Mouse (Mus musculus): ENCODE measurements around the gene Wdfy4. TPM values are rescaled to one million over a fixed set of nuclear protein-coding genes. Genes with fewer than 3 reads are reported as not detected.

Wdfy4 gene
- under 1 TPM; 0.41 to 0.42 TPM for total RNA-seq (2021)
- long read RNA-seq, experiment 1 = 0 reads
- long read RNA-seq, experiment 2 = 0 reads

- Histone ChIP-seq H3K27ac (peak within 1 kb of the TSS; percentile 35), H3K4me3 (peak within 1 kb of the TSS; percentile 43)
Measured at GRCm38 (mm10) chr14:33185068-33185800, at the start of gene Wdfy4. Wdfy4 (minus strand) TSS chr14:33185508.

GRCm38 (mm10) chr14:33232048-33232447 is 46.7 kb upstream of the Wdfy4 start:
- intact Hi-C loops (cut with DNase I) = no loop called here
- Histone ChIP-seq H3K27ac (no peak overlapping the region), H3K4me3 (no peak overlapping the region)
- peak; percentile 44 for DNase-seq
- TF ChIP-seq CTCF (IDR thresholded peaks at IDR 0.05) = no peak

More at GRCm38 (mm10) chr14:33185068-33185800, at the start of gene Wdfy4:
- intact Hi-C loops (cut with DNase I) = no loop called here
- TF ChIP-seq CTCF (IDR thresholded peaks at IDR 0.05) = no peak
- no peak for DNase-seq

- intact Hi-C loops (cut with DNase I) = no loop called here
- DNase-seq = no peak
- no peak overlapping the region for H3K27ac ChIP-seq
- H3K4me3 ChIP-seq = no peak overlapping the region
- no peak for TF ChIP-seq CTCF (IDR thresholded peaks at IDR 0.05)
Measured at GRCm38 (mm10) chr14:33231311-33231710, 46.0 kb upstream of the Wdfy4 start.

GRCm38 (mm10) chr14:33230672-33231071 is 45.4 kb upstream of the Wdfy4 start:
- no peak overlapping the region for H3K27ac ChIP-seq
- H3K4me3 ChIP-seq = no peak overlapping the region
- DNase-seq = no peak
- no peak for TF ChIP-seq CTCF (IDR thresholded peaks at IDR 0.05)
- intact Hi-C loops (cut with DNase I) = no loop called here

GRCm38 (mm10) chr14:33225235-33225634 is 39.9 kb upstream of the Wdfy4 start:
- H3K4me3 ChIP-seq = no peak overlapping the region
- DNase-seq = no peak
- intact Hi-C loops (cut with DNase I) = no loop called here
- no peak for TF ChIP-seq CTCF (IDR thresholded peaks at IDR 0.05)
- H3K27ac ChIP-seq = no peak overlapping the region

GRCm38 (mm10) chr14:33216343-33217208 is 31.3 kb upstream of the Wdfy4 start:
- intact Hi-C loops (cut with DNase I) = no loop called here
- H3K27ac ChIP-seq = no peak overlapping the region
- peak overlapping the region; percentile 0 for H3K4me3 ChIP-seq
- TF ChIP-seq CTCF (IDR thresholded peaks at IDR 0.05) = no peak
- no peak for DNase-seq

- intact Hi-C loops (cut with DNase I) = no loop called here
- no peak for TF ChIP-seq CTCF (IDR thresholded peaks at IDR 0.05)
- Histone ChIP-seq H3K27ac (no peak overlapping the region), H3K4me3 (no peak overlapping the region)
- DNase-seq = no peak
Measured at GRCm38 (mm10) chr14:33215163-33215562, 29.9 kb upstream of the Wdfy4 start.

- no peak overlapping the region for H3K4me3 ChIP-seq
- intact Hi-C loops (cut with DNase I) = no loop called here
- no peak for DNase-seq
- no peak overlapping the region for H3K27ac ChIP-seq
- no peak for TF ChIP-seq CTCF (IDR thresholded peaks at IDR 0.05)
Measured at GRCm38 (mm10) chr14:33214767-33215128, 29.4 kb upstream of the Wdfy4 start.

- H3K27ac ChIP-seq = no peak within 1 kb of the TSS
- intact Hi-C loops (cut with DNase I) = loop anchor here (1.0 kb wide), 1 partner anchor 89 kb away; no protein-coding TSS in a partner anchor
- DNase-seq = peak; percentile 89
- H3K4me3 ChIP-seq = no peak within 1 kb of the TSS
- peak; percentile 100; the same call in 1 of the 2 replicates for TF ChIP-seq CTCF (IDR thresholded peaks at IDR 0.05)
Measured at GRCm38 (mm10) chr14:33213823-33214766, 28.8 kb upstream of the Wdfy4 start, which contains the start of gene Arhgap22. Arhgap22 (plus strand) TSS chr14:33214026.

- no peak overlapping the region for H3K27ac ChIP-seq
- intact Hi-C loops (cut with DNase I) = loop anchor here (1.0 kb wide), 1 partner anchor 90 kb away; no protein-coding TSS in a partner anchor
Measured at GRCm38 (mm10) chr14:33212958-33213309, 27.6 kb upstream of the Wdfy4 start.

GRCm38 (mm10) chr14:33212271-33212957 is 27.1 kb upstream of the Wdfy4 start:
- Histone ChIP-seq H3K4me3 (no peak overlapping the region), H3K27ac (no peak overlapping the region)
- intact Hi-C loops (cut with DNase I) = no loop called here
- no peak for DNase-seq
- TF ChIP-seq CTCF (IDR thresholded peaks at IDR 0.05) = no peak

More at GRCm38 (mm10) chr14:33212958-33213309, 27.6 kb upstream of the Wdfy4 start:
- no peak overlapping the region for H3K4me3 ChIP-seq
- DNase-seq = no peak
- TF ChIP-seq CTCF (IDR thresholded peaks at IDR 0.05) = no peak

Data from gastrocnemius, adult 2 months (tissue).